Mouse (Mus musculus): ENCODE measurements around the gene Dnttip2. TPM values are rescaled to one million over a fixed set of nuclear protein-coding genes. Genes with fewer than 3 reads are reported as not detected.

Dnttip2 gene
- polyA plus RNA-seq, 1 experiment = 33.5 TPM

DNA sequence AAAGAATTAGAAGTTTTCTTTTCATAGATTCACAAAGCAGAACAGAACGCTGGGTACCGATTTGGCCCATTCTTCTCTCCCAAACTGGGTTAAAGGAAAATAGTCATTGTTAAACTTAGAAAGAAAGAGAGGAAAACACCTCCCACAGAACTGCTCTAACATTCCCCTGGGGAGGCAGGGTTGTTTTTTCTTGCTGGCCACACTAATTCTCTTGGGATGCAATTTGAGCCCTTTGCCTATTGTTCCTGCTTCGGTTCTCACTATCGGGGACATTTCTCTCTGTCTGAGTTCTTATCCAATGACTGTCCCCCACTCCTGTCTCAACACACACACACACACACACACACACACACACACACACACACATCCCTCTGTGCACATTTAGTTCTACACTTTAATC lies 59.3 kb downstream of the Dnttip2 start:
- no peak for DNase-seq (ENCODE audit: low spot score)

DNA sequence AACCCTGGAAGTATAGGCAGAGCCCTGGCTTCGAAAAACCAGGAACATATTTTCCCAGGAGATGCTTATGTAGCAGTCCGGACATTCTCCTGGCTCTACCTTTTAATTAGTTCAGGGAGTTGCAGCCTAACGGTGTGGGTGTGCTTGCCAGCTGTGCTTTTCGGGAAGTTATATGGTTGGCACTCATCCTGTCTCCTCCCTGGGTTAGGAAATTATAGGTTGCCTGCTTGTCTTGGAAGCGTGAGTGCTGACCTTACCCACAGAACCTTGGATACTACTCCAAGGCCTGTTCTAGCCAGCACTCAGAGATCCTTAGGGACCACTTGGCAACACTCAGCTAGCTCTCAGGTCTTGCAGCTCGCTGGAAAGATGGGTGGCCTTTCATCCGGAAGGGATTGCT lies 59.7 kb downstream of the Dnttip2 start:
- no peak for DNase-seq (ENCODE audit: low spot score)

DNA sequence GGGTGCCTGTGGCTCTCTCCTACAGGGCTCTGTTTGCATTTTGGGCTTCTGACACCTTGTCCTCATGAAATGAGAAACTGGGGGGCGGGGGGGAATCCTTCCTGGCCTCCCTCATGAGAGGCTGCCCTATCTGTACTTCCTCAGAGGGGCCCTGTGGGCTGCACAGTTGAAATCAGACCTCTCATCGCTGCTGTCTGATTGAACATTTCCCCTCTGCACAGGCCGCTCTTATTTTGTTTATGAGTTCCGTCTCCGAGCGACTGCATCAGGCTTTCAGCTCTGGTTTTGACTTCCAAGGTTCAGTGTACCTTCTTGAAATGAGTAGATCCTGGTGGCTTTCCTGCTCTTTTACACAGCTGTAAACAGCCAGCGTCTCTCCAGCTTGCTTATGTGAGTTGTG lies 60.2 kb downstream of the Dnttip2 start:
- no peak for DNase-seq (ENCODE audit: low spot score)

Other genes starting within 250 kb of the Dnttip2 start
- 0.83 and 0.96 TPM in 2 replicates for gene Abca4, start 229.9 kb upstream of the Dnttip2 start, polyA plus RNA-seq (2012; rRNA removed)
- 84.0 and 84.1 TPM in 2 replicates for gene Gclm, start 28.8 kb upstream of the Dnttip2 start, polyA plus RNA-seq (2012; rRNA removed)
- gene Bcar3, start 19.7 kb downstream of the Dnttip2 start, polyA plus RNA-seq (2012; rRNA removed) = 33.1 and 40.3 TPM in 2 replicates